Mouse (Mus musculus) heart, adult 11 months (tissue): ENCODE data around the gene Ric8a.
A peak's percentile ranks its signal among the peaks of the same experiment; 100 is the strongest.
"Not testable (repeated sequence)": the region's sequence is repeated elsewhere in the genome, so short reads cannot be mapped to it uniquely, and the experiment has no call there.

Experiments used
- DNase-seq: peaks from one replicate; pipeline ENCODE4 v3.0.0; 2022

Gene Ric8a

DNA sequence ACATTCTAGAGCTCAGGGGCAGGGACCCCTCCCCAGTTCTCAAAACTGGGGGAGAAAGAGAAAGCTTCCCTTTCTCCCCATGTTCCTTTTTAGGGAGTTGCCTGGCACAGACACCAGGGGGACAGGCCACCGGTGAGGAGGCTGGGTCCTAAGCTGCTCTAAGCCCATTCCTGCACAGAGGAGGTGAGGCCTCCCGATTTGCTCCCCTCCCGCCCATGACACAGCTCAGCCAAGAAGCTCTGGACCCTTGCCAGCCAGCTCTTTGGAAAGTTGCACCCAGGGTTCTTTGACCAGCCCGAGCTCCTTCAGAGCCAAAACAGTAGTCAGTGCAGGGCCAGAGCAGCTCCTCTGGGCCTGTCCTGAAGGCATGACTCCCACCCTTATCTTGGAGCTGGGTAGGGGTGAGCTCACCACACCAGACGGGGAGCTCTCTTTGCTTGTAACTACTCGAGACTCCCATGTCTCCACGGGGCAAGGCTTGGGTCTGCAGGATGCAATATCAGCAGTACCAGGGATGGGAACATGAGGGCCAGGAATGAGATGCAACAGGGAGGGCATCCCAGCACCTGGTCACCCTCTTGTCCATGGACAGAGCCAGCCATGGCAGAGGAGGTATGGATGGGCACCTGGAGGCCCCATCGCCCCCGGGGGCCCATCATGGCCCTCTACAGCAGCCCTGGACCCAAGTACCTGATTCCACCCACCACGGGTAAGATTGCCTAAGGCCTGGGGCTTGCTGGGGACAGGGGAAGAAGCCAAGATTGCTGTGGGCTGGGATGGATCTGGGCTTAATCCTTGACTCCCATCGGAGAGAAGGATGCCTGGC lies 8.8 kb upstream of the Ric8a start, which contains the start of gene Odf3:
TSS of gene Odf3 (plus strand) at position 51 of the 826 bp plus-strand sequence.
- peak; percentile 90 for DNase-seq

DNA sequence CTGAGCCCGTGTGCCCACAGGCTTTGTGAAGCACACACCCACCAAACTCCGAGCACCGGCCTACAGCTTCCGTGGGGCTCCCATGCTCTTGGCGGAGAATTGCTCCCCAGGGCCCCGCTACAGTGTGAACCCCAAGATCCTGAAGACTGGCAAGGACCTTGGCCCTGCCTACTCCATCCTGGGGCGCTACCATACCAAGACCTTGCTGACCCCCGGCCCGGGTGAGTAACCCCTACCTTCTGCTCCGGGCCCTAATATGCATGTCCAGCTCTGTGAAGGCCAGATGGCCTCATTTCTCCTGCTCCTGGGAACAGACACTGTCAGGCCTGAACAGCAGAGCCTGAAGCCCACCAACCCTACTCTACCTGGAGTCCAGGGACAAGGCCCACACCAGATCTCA lies 8.2 kb upstream of the Ric8a start:
- DNase-seq = peak; percentile 90

DNA sequence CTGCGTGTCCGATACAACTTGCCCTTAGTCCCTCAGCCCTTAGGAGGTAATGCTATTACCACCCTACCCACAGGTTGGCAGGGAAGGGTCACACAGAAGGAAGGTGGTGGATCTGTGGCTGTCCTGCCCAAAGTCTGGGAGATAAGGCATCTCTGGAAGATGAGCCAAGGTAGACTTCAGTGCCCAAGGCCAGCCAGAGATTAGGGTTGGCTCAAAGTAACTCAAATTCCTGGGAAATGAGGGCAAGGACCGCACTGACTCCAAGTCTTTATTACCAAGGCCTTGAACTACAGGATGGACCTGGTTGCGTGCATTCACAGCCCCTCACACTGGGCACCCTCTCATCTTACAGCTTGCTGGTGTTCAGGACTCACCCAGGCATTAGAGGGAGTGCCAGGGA lies 4.8 kb upstream of the Ric8a start:
- DNase-seq = no peak

DNA sequence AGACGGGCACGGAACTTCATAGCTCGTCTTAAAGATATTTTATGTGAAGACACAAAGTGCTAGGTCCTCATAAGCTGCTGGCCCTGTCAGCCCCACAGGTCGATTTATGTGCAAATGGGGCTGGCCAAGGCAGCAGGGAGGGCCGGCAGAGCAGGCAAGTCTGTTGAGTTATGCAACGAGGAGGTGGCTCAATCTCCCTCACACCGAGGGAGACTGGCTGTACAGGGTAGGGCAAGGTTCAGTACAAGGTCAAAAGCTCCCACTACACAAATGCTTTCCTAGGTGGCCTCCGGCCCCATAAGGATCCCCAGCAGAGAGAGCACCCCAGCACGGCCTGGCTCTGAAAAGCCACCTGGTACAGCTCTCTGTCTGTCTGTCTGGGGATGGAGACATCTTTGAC lies 3.4 kb upstream of the Ric8a start:
- DNase-seq = no peak

DNA sequence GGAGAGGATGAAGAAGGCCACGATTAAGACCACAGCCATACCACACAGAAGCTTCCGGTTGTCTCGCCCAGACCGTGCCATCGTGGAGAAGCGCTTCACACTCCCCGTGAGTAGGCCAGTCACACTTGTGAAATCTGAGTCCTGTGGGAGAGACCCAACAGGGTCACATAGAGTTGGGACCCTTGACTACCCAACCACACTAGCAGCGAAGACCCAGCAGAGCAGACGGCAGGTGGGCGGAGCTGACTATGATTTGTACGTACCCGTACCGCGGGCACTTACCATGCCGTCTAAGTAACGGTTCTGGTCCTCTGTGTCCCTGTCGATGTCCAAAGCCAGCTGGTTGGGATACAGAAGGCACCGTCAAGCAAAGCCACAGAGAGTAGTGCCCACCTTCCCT lies 2.3 kb upstream of the Ric8a start:
- DNase-seq = peak; percentile 88

DNA sequence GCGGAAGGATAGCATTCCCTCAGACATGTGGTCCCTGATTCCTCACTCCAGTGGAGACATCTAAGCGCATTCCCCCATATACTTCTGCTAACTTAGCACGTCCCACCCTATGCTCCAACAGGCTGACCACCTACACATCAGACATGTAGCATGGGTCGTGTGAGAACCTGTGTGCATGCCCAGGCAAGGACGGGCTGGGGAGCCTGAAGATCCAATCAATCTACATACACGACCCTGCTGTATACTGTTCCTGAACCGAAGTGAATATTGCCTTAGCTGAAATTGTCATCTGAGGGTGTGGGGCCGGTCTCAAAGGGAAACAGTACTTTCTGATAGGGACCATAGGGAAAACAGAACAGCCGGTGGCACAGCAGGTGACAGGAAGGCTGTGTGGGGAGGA lies 1.6 kb upstream of the Ric8a start:
- DNase-seq = no peak

DNA sequence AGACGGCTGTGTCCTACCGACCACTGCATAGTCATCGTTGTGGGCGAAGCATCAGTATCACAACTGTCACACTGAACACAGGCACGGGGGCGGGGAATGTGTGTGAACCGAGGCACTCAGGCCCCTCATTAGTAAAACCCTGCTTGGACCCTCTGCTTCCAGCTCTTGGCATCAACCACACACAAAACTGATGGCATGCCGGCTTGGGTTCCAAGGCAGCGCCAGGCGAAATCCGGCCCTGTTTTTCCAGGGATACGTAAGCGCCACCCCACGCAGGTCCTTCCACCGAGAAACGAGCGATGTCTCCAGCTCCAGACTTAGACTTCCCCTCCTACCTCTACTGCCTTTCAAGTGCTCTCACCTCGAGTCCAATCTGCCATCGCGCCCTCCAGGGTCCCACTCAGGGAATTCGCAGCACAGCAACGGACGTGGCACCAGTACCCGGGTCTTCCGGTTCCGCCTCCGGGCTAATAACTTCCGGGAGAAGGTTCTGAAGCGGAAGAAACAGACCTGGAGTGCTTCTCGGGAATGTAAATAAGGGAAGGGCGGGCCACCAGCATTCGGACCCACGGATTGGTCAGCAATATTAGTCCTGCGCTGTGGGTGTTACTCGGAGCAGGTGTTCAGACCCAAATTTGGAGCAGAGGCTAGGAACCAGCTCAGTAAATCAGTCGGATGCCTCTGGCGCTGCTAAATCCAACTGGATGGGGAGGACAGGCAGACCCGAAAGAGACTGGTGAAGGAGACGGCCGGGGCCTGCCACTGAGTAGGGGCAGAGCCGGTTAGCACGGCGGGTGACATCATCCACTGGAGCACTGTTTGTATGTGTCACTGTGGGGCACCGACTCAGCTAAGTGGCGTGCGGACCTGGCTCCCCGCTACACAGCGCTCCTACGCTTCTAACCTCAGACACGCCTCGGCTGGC lies 635 bp upstream of the Ric8a start, which contains the start of gene Gm45785:
TSS of gene Gm45785 (minus strand) at position 472 of the 925 bp plus-strand sequence.
- DNase-seq = peak; percentile 99

DNA sequence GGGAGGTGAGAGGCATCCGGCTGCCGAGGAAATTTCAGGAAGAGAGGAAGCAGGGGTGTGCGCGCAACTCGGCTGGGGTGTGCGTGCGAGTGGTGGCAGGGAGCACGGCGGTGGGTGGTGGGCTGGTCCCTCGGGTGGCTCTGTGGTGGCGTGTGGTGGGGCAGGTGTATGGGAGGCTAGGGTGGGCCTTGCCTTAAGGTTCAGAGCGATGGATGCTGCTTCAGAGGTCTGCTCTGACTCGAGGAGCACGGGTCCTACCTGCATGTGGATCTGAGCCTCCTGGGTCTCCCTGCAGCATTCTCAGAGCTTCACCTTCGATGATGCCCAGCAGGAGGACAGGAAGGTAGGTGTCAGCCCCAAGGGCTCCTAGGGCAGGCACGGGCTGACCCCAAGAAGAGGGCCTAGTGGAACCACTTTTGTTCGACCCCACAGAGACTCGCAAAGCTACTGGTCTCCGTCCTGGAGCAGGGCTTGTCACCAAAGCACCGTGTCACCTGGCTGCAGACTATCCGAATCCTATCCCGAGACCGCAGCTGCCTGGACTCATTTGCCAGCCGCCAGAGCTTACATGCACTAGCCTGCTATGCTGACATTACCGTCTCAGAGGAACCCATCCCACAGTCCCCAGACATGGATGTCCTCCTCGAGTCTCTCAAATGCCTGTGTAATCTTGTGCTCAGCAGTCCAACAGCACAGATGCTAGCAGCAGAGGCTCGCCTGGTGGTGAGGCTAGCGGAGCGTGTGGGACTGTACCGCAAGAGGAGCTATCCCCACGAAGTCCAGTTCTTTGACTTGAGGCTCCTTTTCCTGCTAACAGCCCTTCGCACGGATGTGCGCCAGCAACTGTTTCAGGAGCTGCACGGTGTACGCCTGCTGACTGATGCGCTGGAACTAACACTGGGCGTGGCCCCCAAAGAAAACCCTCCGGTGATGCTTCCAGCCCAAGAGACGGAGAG lies 1.1 kb downstream of the Ric8a start, which contains the start of gene Bet1l:
TSS of gene Bet1l (minus strand) at position 28 of the 956 bp plus-strand sequence.
- peak; percentile 92 for DNase-seq

DNA sequence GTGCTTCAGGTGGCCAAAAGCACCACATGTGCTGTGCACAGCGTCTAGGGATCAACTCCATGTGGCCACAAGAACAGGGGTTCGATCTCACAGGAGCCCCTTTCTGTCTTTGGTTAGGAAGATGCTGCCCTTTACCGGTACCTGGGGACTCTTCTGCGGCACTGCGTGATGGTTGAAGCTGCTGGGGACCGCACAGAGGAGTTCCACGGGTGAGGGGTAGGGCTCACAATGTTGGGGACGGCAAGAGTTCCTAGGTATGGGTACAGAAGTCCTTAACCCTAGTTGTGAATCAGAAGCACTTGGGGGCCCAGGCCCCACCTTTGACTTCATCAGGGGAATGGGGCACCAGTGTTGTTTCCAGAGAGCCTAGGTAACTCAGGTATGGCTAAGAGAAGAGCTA lies 2.0 kb downstream of the Ric8a start:
- DNase-seq = no peak

DNA sequence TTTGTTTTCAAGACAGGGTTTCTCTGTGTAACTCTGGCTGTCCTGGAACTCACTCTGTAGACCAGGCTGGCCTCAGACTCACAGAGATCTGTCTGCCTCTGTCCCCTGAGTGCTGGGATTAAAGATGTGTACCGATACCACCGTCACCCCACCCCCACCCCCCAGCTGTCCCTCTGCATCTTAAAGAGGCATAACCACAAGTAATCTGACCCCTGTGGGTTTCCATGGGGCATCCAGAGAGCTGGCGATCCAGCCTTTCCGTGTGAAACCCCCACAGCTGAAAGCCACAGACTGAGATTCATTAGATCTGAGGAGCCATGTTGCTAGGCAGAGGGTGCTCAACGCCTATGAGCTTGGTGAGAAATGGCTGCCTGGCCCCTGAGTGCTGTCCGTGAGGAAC lies 3.2 kb downstream of the Ric8a start:
- DNase-seq = no peak

DNA sequence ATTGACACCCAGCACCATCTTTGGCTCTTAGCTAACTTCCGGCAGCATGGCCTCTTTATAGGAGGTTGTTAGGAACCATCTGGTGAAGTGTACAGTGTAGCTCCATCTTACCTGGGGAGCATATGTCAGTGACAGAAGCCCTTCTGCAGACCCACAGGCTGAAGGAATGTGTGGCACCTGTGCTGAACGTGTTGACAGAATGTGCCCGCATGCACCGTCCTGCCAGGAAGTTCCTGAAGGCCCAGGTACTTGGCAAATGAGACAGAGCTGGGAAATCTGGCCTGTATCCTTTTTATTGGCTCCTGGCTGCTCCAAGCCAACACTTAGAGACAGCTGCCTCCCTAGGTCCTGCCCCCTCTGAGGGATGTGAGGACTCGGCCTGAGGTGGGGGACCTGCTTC lies 4.0 kb downstream of the Ric8a start:
- DNase-seq = no peak

DNA sequence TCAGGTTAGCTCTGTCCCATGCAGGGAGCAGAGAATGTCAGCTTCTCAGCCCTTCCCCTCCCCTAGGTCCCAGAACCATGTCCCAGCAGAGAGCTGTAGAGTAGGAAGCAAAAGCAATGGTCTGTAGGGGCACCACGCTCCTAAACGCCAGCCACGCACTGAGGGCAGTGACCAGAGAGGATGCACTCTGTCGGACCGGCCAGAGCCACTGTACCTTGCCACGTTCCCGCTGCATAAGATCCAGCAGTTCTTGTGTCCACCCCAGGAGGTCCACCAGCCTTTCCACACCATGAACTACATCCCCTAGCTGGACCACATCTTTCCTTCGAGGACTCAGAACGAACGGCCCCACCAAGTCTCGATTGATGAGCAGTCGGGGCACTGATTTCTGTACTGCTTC lies 8.0 kb downstream of the Ric8a start:
- no peak for DNase-seq

DNA sequence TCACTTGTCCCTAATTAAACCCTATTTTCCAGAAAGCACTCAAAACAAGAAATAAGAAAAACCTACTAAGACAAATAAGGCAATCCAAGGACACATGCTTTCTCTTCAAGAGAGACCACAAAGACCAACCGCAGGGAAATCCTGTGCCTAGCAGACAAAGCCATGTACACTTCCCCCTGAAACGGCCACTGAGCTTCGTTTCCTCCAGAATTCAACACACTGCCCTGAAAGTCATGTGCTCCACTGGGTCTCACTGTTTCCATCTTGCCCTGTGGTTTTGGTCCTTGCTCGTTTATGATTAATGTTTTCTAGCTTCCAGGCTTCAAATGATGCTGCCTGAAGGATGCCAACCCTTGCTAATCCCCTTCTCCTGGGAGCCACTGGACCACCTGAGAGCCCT lies 17.5 kb downstream of the Ric8a start:
- peak; percentile 90 for DNase-seq

DNA sequence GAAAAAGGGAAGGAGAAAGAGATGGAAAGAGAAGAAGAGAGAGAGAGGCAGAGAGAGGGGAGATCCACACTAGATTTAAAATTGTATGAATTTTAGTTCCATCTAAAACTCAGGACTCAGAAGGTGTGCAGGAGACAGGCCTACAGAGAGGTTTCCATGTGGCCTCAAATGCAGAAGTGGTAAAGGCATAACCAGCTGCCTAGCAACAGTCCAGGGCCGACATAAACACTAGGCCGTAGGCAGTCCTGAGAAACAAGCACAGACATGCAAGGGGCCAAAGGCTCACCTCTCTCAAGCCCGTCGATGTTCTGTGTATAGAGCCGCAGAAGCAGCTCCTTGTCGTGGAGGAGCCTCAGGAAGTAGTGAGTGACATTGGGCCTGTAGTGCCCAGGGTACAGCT lies 20.6 kb downstream of the Ric8a start:
- no peak for DNase-seq

DNA sequence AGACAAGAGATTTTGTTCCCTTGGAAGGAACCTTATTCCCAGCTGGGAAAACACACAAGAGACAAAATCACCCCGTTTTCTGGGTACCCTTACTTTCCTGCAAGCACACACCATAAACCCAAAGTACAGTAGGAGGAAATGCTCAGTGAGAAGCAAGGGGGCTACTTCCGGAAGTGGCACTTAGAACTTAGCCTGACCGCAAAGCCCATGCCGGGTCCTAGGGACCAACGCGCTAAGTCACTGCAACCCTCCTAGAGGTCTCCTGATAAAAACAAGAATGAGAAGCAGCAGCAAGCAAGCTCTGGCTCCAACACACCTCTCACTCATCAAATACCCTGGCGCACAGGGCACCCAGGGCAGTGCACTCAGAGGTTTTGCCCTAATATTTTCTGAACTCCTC lies 22.6 kb downstream of the Ric8a start:
- DNase-seq = no peak

DNA sequence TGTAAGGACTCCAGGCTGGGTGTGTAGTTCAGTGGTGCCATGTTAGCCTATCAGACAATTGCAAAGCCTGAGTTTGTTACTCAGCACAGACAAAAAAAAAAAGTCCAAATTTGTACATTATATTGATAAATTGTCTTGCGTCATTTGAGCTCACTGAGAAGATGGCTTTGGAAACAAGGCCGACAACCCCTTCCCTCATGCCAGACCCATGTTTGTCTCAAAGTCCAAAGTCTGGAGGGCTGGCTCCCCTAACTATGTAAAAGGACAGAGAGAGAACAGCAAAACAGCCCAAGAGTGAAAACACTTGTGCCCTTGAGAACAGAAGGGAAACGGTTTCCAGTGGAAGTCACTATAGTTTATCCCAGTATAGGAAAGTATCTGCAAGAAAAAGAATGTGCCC lies 23.7 kb downstream of the Ric8a start:
- DNase-seq = no peak

DNA sequence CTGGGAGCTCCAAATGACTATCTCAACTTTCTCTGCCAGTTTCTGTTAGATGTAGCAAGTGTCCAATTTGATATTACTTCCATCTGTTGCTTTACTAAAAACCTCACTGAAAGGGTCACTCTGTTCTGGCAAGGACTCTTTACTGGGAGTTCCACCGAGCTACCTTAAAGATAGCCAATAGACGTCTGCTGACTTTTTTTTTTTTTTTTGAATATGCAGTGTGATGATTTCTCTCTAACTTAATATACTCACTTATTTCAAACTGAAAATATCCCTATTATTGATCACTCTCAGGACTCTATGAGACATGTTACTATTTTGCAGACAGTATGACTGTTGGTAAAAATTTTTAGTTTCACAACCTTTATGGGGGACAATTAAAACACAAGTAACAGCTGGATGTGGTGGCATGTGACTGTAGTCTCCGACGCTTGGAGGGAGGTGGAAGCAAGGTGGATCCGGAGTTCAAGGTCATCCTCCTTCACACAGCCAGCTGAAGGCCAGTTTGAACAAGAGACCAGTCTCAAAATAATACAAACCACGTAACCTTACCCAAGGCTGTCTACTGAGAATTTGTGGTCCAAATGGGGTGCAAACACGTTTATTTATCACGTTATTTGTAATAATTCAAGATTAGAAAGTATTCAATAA lies 24.2 kb downstream of the Ric8a start:
- no peak for DNase-seq

DNA sequence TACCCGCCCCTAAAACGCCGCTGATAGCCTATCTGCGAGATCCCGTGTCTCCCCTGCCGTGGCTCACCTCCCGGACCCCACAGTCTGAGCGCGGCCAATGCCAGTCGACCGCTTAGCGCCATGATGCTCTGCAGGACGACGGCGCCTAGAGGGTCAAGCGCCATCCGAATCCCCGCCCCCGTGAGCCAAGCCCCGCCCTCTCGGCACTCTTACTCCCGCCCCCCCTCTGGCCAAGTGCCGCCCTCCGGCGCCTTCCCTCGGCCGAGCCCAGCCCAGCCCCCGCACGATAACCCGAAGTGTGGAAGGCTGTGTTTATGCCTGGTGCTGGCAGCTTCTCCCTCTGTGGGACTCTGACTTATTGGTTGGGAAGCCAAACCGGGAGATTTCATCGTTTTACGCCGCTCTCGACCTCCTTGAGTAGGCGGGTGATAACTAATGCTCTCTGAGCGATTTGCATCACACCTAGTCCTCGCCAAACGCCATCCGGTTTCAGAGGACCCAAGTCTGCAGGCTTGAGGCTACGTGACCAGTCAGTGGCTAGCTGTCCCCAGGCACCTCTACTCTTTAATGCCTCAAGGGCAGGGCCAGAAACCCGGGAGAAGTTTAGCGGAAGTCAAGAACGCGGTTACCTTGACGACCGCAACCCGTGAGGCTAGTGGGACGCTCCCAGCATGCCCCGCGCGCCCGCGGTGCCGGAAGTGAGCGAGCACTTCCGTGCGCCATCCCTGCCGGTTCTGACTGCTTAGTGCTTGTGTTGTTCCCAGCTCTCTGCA lies 25.1 kb downstream of the Ric8a start, which contains the start of the genes Psmd13 and Sirt3:
TSS of gene Psmd13 (plus strand) at position 273 of the 773 bp plus-strand sequence.
TSS of gene Sirt3 (minus strand) at position 614 of the 773 bp plus-strand sequence.
- peak; percentile 99 for DNase-seq

DNA sequence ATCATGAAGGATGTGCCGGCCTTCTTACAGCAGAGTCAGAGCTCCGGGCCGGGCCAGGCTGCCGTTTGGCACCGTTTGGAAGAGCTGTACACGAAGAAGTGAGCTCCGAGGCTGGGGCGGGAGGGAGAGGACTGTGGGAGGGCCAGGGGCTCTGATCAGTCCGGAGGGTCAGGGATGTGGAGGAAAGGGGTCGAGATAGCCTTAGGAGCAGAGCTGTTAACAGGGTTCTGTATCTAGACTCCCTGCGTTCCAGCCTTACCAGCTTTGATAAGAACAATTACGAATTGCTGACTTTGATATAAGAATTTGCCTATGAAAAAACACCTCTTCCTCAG lies 25.7 kb downstream of the Ric8a start:
- DNase-seq = no peak

DNA sequence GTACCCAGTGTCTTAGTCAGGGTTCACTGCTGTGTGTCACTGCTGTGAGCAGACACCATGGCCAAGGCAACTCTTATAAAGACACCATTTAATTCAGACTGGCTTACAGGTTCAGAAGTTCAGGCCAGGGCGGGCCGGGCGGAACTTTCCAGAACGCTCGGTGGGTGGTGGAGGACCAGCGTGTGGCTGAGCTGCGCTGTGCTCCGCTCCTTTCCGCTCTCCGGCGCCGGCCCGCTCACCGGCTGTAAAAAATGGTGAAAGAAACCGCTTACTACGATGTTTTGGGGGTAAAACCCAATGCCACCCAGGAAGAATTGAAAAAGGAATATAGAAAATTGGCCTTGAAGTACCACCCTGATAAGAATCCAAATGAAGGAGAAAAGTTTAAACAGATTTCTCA lies 33.9 kb downstream of the Ric8a start:
- DNase-seq = not testable (repeated sequence)

DNA sequence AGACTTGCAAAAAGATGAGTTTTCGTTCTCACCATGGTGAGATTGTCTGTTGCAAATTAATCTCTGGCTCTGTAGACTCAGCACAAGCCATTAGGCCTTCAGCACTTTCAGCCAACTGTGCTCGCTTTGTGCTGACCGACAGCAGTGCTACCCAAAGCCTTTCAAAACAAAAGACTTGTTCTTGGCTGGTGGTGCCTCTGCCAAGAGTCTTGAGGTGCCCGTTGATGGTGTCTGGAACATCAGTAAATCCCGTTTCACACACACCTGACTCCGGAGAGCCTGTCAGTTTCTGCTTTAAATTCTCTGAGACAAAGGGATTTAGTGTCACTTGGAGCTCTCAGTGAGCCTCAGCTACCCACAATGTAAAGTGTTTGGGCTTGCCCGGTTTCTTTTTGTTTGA lies 37.3 kb downstream of the Ric8a start:
- no peak for DNase-seq
